Mouse (Mus musculus): ENCODE data around the gene Gclm.
"Not testable (repeated sequence)": the region's sequence is repeated elsewhere in the genome, so short reads cannot be mapped to it uniquely, and the experiment has no call there.

Gclm gene

GRCm38 (mm10) chr3:122243416-122244167, 1.8 kb upstream of the Gclm start:
- no peak for DNase-seq

- no peak for DNase-seq
Observed at GRCm38 (mm10) chr3:122244759-122245158, 598 bp upstream of the Gclm start.

DNA sequence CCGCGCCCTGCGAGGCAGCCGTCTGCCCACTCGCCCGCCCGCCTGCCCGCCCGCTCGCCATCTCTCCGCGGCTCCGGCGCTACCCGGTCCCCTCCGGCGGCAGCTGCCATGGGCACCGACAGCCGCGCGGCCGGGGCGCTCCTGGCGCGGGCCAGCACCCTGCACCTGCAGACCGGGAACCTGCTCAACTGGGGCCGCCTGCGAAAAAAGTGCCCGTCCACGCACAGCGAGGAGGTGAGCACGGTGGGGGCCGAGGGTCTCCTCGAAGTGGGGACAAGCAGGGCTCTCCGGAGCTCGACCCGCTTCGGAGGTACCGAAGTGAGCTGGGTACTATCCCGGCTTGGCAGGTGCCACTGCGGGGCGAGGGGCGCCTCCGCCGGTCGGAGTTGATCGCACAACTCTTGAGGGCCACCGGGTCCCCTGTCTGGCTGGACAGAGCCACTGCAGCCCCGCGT, 548 bp downstream of the Gclm start:
- peak; percentile 79 for DNase-seq

GRCm38 (mm10) chr3:122246406-122246805, 1.0 kb downstream of the Gclm start:
- DNase-seq: no peak

DNA sequence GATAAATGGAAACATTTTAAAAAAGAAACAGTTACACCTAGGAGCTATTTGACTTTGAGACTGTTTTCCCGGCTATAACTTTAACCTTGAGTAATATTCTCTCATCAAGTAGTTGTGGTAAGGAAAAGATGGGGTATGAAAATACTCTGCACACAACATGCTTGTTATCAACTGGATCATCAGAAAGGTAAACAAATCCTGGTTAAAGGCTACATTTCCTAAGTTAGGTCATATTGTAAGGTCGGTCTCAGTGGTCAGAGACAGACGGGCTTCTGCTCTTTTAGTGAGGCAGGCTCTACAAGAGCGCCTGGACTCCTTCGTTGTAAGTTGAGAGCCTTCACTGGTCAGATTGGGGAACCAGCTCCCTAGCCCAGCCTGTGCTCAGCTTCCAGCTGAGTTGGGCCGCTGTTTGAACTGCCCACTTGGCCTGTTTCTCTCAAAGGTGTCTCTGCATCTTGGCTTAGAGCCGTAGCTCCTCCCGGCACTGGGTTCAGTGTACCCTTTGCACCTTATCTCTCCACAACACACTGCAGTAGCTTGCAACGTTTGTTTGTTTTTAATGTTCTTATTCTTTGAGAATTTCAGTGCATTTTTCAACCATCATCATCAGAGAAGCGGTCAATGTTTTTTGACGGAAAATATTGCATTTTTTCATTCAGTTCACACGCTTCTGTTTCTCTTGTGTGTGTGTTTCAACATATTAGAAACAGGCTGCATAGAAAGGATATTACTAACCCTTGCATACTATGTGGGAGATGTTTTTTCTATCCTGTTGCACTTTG, 1.8 kb downstream of the Gclm start:
- DNase-seq: peak; percentile 53

GRCm38 (mm10) chr3:122247768-122248100, 2.4 kb downstream of the Gclm start:
- no peak for DNase-seq

- DNase-seq: no peak
Observed at GRCm38 (mm10) chr3:122252466-122253253, 7.3 kb downstream of the Gclm start.

DNA sequence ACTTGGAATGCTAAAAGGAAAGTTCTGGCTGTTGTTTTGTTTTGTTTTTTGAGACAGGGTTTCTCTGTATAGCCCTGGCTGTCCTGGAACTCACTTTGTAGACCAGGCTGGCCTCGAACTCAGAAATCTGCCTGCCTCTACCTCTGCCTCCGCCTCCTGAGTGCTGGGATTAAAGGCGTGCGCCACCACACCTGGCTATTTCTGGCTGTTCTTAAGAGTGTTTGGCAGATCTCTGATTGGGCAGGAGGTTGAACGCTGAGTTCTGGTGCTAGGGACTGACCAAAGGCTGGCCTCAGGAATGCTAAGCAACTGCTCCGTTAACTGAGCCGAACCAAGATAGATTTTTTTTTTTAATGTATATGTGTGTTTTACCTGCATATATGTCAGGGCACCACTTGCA, 8.7 kb downstream of the Gclm start:
- not testable (repeated sequence) for DNase-seq

DNA sequence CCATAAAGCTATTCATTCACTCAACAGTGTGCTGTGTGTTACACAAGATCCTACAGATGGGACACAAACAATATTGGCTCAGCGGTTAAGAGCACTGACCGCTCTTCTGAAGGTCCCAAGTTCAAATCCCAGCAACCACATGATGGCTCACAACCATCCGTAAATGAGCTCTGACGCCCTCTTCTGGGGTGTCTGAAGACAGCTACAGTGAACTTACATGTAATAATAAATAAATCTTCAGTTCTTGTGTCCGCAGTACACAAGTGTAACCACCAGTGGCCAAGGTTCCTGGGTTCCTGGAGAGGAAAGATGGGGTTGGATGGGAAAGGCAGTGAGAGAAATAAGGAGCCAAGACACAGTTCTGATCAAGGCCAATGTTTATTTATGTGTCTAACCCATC, 24.6 kb downstream of the Gclm start:
- DNase-seq: no peak

GRCm38 (mm10) chr3:122272565-122272964, 27.2 kb downstream of the Gclm start:
- DNase-seq: not testable (repeated sequence)

DNA sequence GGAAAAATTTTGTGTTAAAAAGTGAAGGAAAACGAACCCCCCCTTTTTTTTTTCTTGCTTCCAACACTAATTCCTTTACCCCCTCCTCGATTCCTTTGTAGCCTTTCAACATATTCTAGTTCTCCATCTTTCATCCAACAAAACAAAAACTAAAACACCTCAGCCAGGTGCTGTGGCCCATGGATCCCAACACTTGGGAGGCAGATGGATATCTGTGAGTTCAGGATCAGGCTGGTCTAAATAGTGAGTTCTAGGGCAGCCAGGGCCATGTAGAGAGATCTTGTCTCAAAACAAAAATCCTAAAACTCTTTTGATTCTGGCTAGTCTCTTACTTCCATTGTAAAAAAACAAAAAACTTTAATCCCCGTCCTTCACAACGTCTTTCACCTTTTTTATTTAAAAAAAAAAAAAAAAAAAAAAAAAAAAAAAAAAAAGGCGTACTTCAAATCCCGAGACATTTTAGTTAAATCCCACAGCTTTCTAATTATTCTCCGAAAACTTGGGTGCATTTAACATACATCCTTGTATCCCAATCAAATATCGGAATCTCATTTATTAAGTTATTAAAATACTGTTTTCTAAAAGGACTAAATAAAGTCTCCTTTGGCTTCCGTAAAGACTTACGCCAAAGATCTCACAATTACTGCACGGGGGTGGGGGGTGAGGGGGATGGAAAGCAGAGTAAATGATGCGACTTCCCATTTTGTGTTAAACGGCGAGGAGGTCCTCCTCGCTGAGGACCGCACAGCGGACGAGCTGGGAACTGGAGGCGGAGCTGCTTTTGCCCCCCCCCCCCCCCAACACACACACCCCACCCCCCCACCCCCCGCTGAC, 28.3 kb downstream of the Gclm start:
- no peak for DNase-seq

GRCm38 (mm10) chr3:122274241-122275024, 29.1 kb downstream of the Gclm start, which contains the start of gene Dnttip2:
Gene Dnttip2 (plus strand): TSS chr3:122274388.
- peak; percentile 94 for DNase-seq

DNA sequence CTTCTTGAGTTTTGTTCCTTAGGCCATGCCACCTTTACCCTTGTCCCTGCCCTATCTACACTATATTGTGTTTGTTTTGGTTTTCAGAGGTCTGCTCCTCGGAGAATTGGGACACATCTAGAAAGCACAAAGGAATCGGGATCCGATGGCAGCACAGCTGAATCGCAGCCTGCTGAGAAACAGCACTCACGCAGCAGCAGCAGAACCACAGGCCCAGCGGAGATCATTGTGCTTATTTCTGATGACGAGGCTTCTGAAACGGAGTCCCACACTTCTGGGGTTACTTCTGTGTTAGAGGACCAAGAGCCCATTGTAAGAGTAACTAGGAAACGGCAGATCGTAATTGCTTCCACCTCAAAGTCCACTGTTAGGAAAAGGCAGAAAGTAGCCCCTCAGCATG, 29.8 kb downstream of the Gclm start:
- DNase-seq: no peak

DNA sequence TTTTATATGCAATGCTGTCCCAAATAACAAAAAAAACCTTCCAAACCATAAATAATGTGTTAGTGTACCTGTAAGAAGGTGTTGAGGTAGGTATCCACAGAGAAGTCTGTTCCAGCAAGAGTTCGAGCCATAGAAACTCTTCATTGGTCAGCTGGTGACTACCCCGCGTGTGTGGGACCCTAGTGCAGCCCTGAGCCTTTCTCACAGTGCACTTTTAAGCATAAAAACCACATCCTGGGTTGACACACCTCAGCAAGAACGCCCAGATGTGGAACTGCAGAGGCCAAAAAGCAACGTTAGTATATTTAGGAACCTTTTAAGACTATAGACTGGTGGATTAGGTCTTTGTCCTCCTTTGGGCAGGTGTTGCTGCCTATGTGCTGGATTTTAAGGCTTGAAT, 41.8 kb downstream of the Gclm start:
- DNase-seq: no peak

GRCm38 (mm10) chr3:122288613-122289195, 43.3 kb downstream of the Gclm start:
- no peak for DNase-seq

DNA sequence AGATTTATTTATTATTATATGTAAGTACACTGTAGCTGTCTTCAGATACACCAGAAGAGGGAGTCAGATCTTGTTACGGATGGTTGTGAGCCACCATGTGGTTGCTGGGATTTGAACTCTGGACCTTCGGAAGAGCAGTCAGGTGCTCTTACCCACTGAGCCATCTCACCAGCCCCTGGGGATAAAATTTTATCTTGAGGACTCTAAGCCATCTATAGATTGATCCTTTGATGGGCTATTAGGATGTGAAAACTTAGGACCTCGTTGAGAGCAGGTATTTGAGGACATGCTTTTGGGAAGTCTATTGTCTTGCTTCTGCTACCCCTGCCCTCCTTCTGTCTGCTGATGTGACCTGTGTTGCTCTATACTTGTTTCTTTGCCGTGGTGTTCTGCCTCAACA, 44.0 kb downstream of the Gclm start:
- not testable (repeated sequence) for DNase-seq

DNA sequence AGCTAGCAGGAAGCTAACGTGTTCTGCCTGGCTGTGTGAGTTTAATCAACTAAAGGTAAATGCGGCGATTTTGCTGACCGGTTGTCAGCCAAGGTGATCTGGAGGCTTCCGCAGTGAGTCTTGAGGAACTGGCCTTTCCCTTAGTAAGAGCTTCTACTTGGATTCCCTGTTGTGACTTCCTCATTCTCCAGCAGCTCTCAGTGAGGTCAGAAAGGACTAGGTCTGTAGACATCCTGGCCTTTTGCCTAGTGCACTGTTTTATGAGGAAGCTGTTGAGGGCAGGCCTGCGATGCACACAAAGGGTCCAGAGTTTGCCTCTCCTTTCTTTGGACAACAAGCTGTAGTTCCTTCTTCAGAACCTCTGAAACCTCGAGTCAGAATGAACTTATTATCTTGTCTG, 45.3 kb downstream of the Gclm start:
- DNase-seq: no peak

- no peak for DNase-seq
Observed at GRCm38 (mm10) chr3:122291828-122292227, 46.5 kb downstream of the Gclm start.

GRCm38 (mm10) chr3:122292300-122293222, 47.2 kb downstream of the Gclm start:
- DNase-seq: peak; percentile 91

Measured in cerebellum, adult 11-12 months (tissue).